Comparison of ENCODE assay signal across 8 mouse cellular contexts in the genomic region with DNA sequence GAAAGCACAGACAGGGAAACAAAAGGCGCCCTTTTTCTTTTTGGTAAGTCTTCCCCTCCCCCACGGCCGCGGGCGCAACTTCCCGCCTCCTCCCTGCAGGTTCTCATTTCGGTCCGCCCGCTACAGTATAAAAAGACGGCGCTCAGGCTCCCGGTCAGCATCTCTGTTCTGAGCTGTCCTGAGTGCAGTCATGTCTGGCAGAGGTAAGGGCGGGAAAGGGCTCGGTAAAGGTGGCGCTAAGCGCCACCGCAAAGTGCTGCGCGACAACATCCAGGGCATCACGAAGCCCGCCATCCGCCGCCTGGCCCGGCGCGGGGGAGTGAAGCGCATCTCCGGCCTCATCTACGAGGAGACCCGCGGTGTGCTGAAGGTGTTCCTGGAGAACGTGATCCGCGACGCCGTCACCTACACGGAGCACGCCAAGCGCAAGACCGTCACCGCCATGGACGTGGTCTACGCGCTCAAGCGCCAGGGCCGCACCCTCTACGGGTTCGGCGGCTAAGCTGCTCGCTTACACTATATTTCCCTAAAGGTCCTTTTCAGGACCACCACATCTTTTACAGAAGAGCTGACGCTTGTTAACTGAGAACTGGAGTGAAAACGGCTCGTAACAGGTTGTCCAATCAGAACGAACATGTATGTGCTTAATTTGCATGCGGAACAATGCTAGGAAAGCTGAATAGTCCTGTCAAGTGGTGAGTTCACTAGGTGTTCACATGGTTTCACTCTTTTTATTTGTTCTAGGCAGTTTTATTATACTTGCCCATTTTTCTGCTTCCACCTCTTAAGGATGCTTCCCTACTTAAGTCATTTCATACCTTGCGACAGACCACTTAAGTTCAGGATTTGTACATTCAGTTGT. TPM values are rescaled to one million over a fixed set of nuclear protein-coding genes. Genes with fewer than 3 reads are reported as not detected.
DNase-seq lines count a peak whose midpoint lies in the region; ATAC-seq and TF ChIP-seq lines count a peak whose summit lies in the region.
"Not testable (repeated sequence)": the region's sequence is repeated elsewhere in the genome, so short reads cannot be mapped to it uniquely, and the experiment has no call there.

Gene Hist1h4j (plus strand): TSS at position 159 of the 862 bp plus-strand sequence.

- TF ChIP-seq CTCF in E14TG2a.4 (conservative IDR thresholded peaks at IDR 0.05; ENCODE audit: low read length) = not testable (repeated sequence)

- peak; percentile 93 for ATAC-seq in forebrain, embryonic 12.5 days (ENCODE audit: low FRiP score)
- ATAC-seq in neural tube, embryonic 14.5 days (ENCODE audit: low read depth) = peak; percentile 91

- H3K36me3 ChIP-seq in E14TG2a.4 (ENCODE audit: insufficient read depth, low read length); forebrain, embryonic 12.5 days (replicated peaks); neural tube, embryonic 14.5 days (ENCODE audit: control insufficient read depth, insufficient read depth, low read length): not testable (repeated sequence)

- H3K9ac ChIP-seq in forebrain, embryonic 12.5 days = peak within 1 kb of the TSS; percentile 56
- H3K9ac ChIP-seq in neural tube, embryonic 14.5 days (replicated peaks; ENCODE audit: low read depth, low read length) = peak within 1 kb of the TSS; percentile 56

- peak; percentile 88 for DNase-seq in c-Kit-positive CD71-positive TER-119-positive erythroid progenitor cells, embryonic 14.5 days (ENCODE audit: low spot score)
- peak; percentile 66 to 76 for DNase-seq in heart, postnatal 14 days
- DNase-seq in layer of hippocampus, adult 11-12 months (ENCODE audit: low spot score) = peak; percentile 81
- peak; percentile 50 to 57 for DNase-seq in lung, adult 18-20 months
- peak; percentile 87 for DNase-seq in testis, postnatal 10 days (ENCODE audit: low spot score)

- peaks cover 19% of the 10 kb centered on the region for H3K4me1 ChIP-seq in E14TG2a.4 (replicated peaks; ENCODE audit: low read depth, low read length)
- H3K4me1 ChIP-seq in forebrain, embryonic 12.5 days = peaks cover 16% of the 10 kb centered on the region; the same call in 1 of the 2 replicates
- H3K4me1 ChIP-seq in neural tube, embryonic 14.5 days (ENCODE audit: control insufficient read depth, insufficient read depth, low read length) = not testable (repeated sequence)

- peak within 1 kb of the TSS; percentile 60 for H3K4me2 ChIP-seq in forebrain, embryonic 12.5 days
- peak within 1 kb of the TSS; percentile 78 for H3K4me2 ChIP-seq in neural tube, embryonic 14.5 days (ENCODE audit: low read depth, low read length)

- H3K27ac ChIP-seq in forebrain, embryonic 12.5 days = peak within 1 kb of the TSS; percentile 98
- peak within 1 kb of the TSS; percentile 98 for H3K27ac ChIP-seq in neural tube, embryonic 14.5 days (ENCODE audit: low read depth, low read length)

- H3K27me3 ChIP-seq in E14TG2a.4 (ENCODE audit: insufficient read depth, low read length); forebrain, embryonic 12.5 days; neural tube, embryonic 14.5 days (ENCODE audit: control insufficient read depth, insufficient read depth, low read length): not testable (repeated sequence)

- intact Hi-C loops in heart, postnatal 14 days (cut with DNase I) = loop anchor here (1.0 to 5.0 kb wide), 3 partner anchors 15 to 1887 kb away; partner anchors contain the start of genes Hist1h1e, Hist1h2be and Hist1h4k

- peak within 1 kb of the TSS; percentile 70 for H3K4me3 ChIP-seq in E14TG2a.4 (replicated peaks; ENCODE audit: low read length)
- H3K4me3 ChIP-seq in forebrain, embryonic 12.5 days (replicated peaks) = peak within 1 kb of the TSS; percentile 51
- peak within 1 kb of the TSS; percentile 48 for H3K4me3 ChIP-seq in neural tube, embryonic 14.5 days (ENCODE audit: low read depth, low read length)

- WGBS in forebrain, embryonic 12.5 days = 0% methylated on average over 51 of the region's 56 CpGs
- under 1% methylated on average over 43 of the region's 56 CpGs for WGBS in neural tube, embryonic 14.5 days

- not testable (repeated sequence) for H3K9me3 ChIP-seq in E14TG2a.4 (ENCODE audit: low read length); forebrain, embryonic 12.5 days; neural tube, embryonic 14.5 days (ENCODE audit: control insufficient read depth, low read length)

RNA-seq across cellular contexts. Expression of gene Hist1h4j, which starts in this region (rescaled TPM):
- polyA plus RNA-seq in forebrain, embryonic 12.5 days (2016; fragmentation: Nextera tagmentation; extraction: Ambion mirVana) = 0.74 and 0.86 TPM in 2 replicates
- 10 to 100 TPM; 13.0 to 25.4 TPM for total RNA-seq in heart, postnatal 14 days (2021)
- 0.37 and 0.75 TPM in 2 replicates for polyA plus RNA-seq in neural tube, embryonic 14.5 days (2014; fragmentation: Nextera tagmentation; extraction: Ambion mirVana)

Comparison
In these comparisons a context has a peak if more than half of its experiments do, and no peak if none do; other contexts are left out.
1. Peak in every context shown above with its lines: DNase-seq, ATAC-seq, H3K4me3 ChIP-seq and H3K27ac ChIP-seq.
2. Peak in ATAC-seq, H3K4me3 ChIP-seq, H3K27ac ChIP-seq, H3K9ac ChIP-seq and H3K4me2 ChIP-seq in forebrain, embryonic 12.5 days; RNA of the gene not detected or under 1 TPM.
3. Peak in ATAC-seq, H3K4me3 ChIP-seq, H3K27ac ChIP-seq, H3K9ac ChIP-seq and H3K4me2 ChIP-seq in neural tube, embryonic 14.5 days; RNA of the gene not detected or under 1 TPM.